Mouse (Mus musculus) heart, postnatal 0 days (tissue): Measurements from ENCODE around the gene Dnajc15.

ENCODE experiments used
- CTCF ChIP-seq: IDR thresholded peaks from 2 replicates; pipeline ENCODE4 v1.5.1; 2016; ENCODE audit warnings: antibody characterized with exemption, control low read depth, low read depth
- EP300 ChIP-seq: IDR thresholded peaks from 2 replicates; pipeline ENCODE4 v1.6.1; 2016; ENCODE audit warnings: antibody characterized with exemption, low read depth

DNA sequence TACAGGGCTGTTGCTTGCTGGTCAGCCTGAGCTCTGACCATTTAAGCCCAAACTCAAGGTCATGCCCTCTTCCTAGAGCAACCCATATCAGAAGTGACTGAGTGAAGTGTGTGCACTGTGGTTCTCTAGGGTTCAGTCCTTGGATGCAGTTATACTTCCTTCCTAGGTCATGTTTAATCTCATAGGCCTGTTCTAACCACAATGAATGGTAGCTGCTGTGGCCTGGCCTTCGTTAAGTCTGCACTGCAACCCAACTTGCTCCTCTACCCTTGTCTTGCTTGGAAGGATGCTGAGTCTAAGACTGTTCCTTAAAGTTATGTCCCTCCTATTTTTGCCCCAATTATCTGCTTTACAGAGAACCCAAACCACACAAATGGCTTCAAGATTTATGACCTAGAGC is 29.4 kb downstream of the Dnajc15 start:
- TF ChIP-seq CTCF (no peak), EP300 (no peak)
